In genomic region chr15:83037755-83038483, GRCm38 (mm10) we compare ENCODE assay signal across 8 mouse cellular contexts. TPM values are rescaled to one million over a fixed set of nuclear protein-coding genes. Genes with fewer than 3 reads are reported as not detected.
DNase-seq lines count a peak whose midpoint lies in the region; ATAC-seq and TF ChIP-seq lines count a peak whose summit lies in the region.

No protein-coding gene starts in this region.

- TF ChIP-seq POLR2A in CH12.LX (IDR thresholded peaks at IDR 0.05; ENCODE audit: low read depth, low read length), result no peak; the same call in 1 of the 2 replicates
- TF ChIP-seq POLR2A in bone marrow macrophage, adult 2 months (IDR thresholded peaks at IDR 0.05; ENCODE audit: borderline replicate concordance, low read depth, low read length), result no peak
- no peak for TF ChIP-seq POLR2A in lung, adult 2 months (IDR thresholded peaks at IDR 0.05; ENCODE audit: borderline replicate concordance, extremely low read depth, low read depth, low read length)

- TF ChIP-seq EP300 in CH12.LX (IDR thresholded peaks at IDR 0.05; ENCODE audit: low read length), result peak; percentile 72; the same call in 1 of the 2 replicates

- TF ChIP-seq CTCF in CH12.LX (conservative IDR thresholded peaks at IDR 0.05 in 1 of 2, IDR thresholded peaks at IDR 0.05 in 1 of 2; ENCODE audit: low read depth in 2 of 2, low read length in 2 of 2), result peak; percentile 77 to 98
- peak; percentile 97 for TF ChIP-seq CTCF in bone marrow macrophage, adult 2 months (IDR thresholded peaks at IDR 0.05; ENCODE audit: low read depth, low read length)
- TF ChIP-seq CTCF in lung, adult 2 months (IDR thresholded peaks at IDR 0.05; ENCODE audit: insufficient read depth, low read length), result peak; percentile 96

- no peak overlapping the region for H3K4me3 ChIP-seq in CH12.LX (replicated peaks in 1 of 3; ENCODE audit: low read depth in 2 of 3, low read length in 2 of 3, poor library complexity in 1 of 3)
- no peak overlapping the region for H3K4me3 ChIP-seq in bone marrow macrophage, adult 2 months (ENCODE audit: insufficient read depth, low read length)
- no peak overlapping the region for H3K4me3 ChIP-seq in heart, embryonic 12.5 days
- H3K4me3 ChIP-seq in lung, adult 2 months (replicated peaks; ENCODE audit: extremely low read depth, low read depth, low read length), result no peak overlapping the region

- H3K27me3 ChIP-seq in CH12.LX (replicated peaks), result peaks cover 2% of the 10 kb centered on the region
- peaks cover 31% of the 10 kb centered on the region for H3K27me3 ChIP-seq in heart, embryonic 12.5 days (replicated peaks)

- H3K9me3 ChIP-seq in CH12.LX (replicated peaks; ENCODE audit: low read length), result no peaks in the 10 kb centered on the region
- H3K9me3 ChIP-seq in heart, embryonic 12.5 days (replicated peaks), result no peaks in the 10 kb centered on the region

- peak overlapping the region; percentile 86 for H3K27ac ChIP-seq in CH12.LX (ENCODE audit: insufficient read depth, low read depth)
- peak overlapping the region; percentile 18; the same call in 1 of the 2 replicates for H3K27ac ChIP-seq in bone marrow macrophage, adult 2 months (ENCODE audit: insufficient read depth, low read depth, low read length)
- no peak overlapping the region for H3K27ac ChIP-seq in heart, embryonic 12.5 days (ENCODE audit: poor library complexity, severe bottlenecking)

- H3K79me2 ChIP-seq in CH12.LX (replicated peaks; ENCODE audit: control insufficient read depth, extremely low read depth, insufficient read depth, poor library complexity, severe bottlenecking), result no peaks in the 10 kb centered on the region

- ATAC-seq in erythroblast, adult 5-6 weeks (replicated peaks; ENCODE audit: low FRiP score, poor library complexity, severe bottlenecking), result peak; percentile 80
- ATAC-seq in heart, embryonic 12.5 days (ENCODE audit: insufficient number of reproducible peaks, low FRiP score), result peak; percentile 41

- H3K4me1 ChIP-seq in CH12.LX (ENCODE audit: control insufficient read depth in 1 of 2, insufficient read depth in 2 of 2), result peaks cover 21 to 69% of the 10 kb centered on the region in 2 experiments
- peaks cover 55% of the 10 kb centered on the region for H3K4me1 ChIP-seq in bone marrow macrophage, adult 2 months (ENCODE audit: control insufficient read depth, insufficient read depth, low read length)
- H3K4me1 ChIP-seq in heart, embryonic 12.5 days (replicated peaks), result peaks cover 58% of the 10 kb centered on the region
- H3K4me1 ChIP-seq in lung, adult 2 months (ENCODE audit: control insufficient read depth, insufficient read depth, low read length), result no peaks in the 10 kb centered on the region

- DNase-seq in CH12.LX (ENCODE audit: extremely low read depth), result peak; percentile 95
- DNase-seq in kidney, postnatal 36 days, result peak; percentile 91 to 97
- peak; percentile 93 for DNase-seq in lung, adult 2 months
- peak; percentile 83 for DNase-seq in retina, postnatal 1 day
- peak; percentile 95 for DNase-seq in thymus, postnatal 4 days

- in situ Hi-C loops in CH12.LX (cut with MboI; ENCODE audit: low pct_ligation_motif_present, low pct_unique_long_range_greater_than_20kb, low sequenced_read_pairs), result no loop called here

- 6% methylated on average over 8 of the region's 8 CpGs for WGBS in heart, embryonic 12.5 days
- 1% methylated on average over 8 of the region's 8 CpGs for WGBS in lung, adult 2 months

- no peaks in the 10 kb centered on the region for H3K36me3 ChIP-seq in CH12.LX (replicated peaks in 1 of 2; ENCODE audit: control insufficient read depth in 1 of 2, insufficient read depth in 1 of 2, low read length in 1 of 2)
- H3K36me3 ChIP-seq in heart, embryonic 12.5 days, result no peaks in the 10 kb centered on the region

- TF ChIP-seq RAD21 in CH12.LX (IDR thresholded peaks at IDR 0.05; ENCODE audit: low read depth, low read length), result peak; percentile 98

- H3K4me2 ChIP-seq in CH12.LX (ENCODE audit: insufficient read depth, low read depth, poor library complexity, severe bottlenecking), result peak overlapping the region; percentile 48
- H3K4me2 ChIP-seq in heart, embryonic 12.5 days, result no peak overlapping the region; the same call in 1 of the 2 replicates

- dilution Hi-C loops in CH12.LX (cut with MboI; ENCODE audit: extremely low pct_ligation_motif_present, extremely low pct_unique_long_range_greater_than_20kb, low sequenced_read_pairs), result no loop called here

- H3K9ac ChIP-seq in CH12.LX (ENCODE audit: insufficient read depth, low read depth), result no peak overlapping the region
- H3K9ac ChIP-seq in heart, embryonic 12.5 days, result no peak overlapping the region

TF ChIP-seq in CH12.LX, 34 proteins besides CTCF, POLR2A, EP300 and RAD21:
- TF ChIP-seq CHD2 (IDR thresholded peaks at IDR 0.05; ENCODE audit: low read length) (peak; percentile 15; the same call in 1 of the 2 replicates), RCOR1 (conservative IDR thresholded peaks at IDR 0.05; ENCODE audit: low read depth, low read length) (0 out of 2 replicates have a peak, but pooled peaks have one; percentile 13), TBP (conservative IDR thresholded peaks at IDR 0.05; ENCODE audit: low read depth, low read length) (0 out of 2 replicates have a peak, but pooled peaks have one; percentile 32), MEF2A (IDR thresholded peaks at IDR 0.05; ENCODE audit: borderline replicate concordance, low read depth, low read length) (peak; percentile 95), KAT2A (IDR thresholded peaks at IDR 0.05; ENCODE audit: insufficient replicate concordance, low read length) (no peak), TCF12 (IDR thresholded peaks at IDR 0.05; ENCODE audit: low read depth, low read length) (peak; percentile 86), GABPA (IDR thresholded peaks at IDR 0.05; ENCODE audit: insufficient replicate concordance, low read depth, low read length) (no peak), ZC3H11A (IDR thresholded peaks at IDR 0.05; ENCODE audit: low read depth, low read length) (peak; percentile 95), MAX (IDR thresholded peaks at IDR 0.05; ENCODE audit: low read length) (peak; percentile 22; the same call in 1 of the 2 replicates), USF1 (IDR thresholded peaks at IDR 0.05; ENCODE audit: low read depth, low read length) (no peak), JUN (IDR thresholded peaks at IDR 0.05; ENCODE audit: insufficient read depth, low read depth, low read length) (no peak; the same call in 1 of the 2 replicates), NRF1 (IDR thresholded peaks at IDR 0.05; ENCODE audit: low read depth, low read length) (peak; percentile 42; the same call in 1 of the 2 replicates), E2F4 (IDR thresholded peaks at IDR 0.05; ENCODE audit: insufficient replicate concordance, low read depth, low read length) (peak; percentile 60; the same call in 1 of the 2 replicates), SMC3 (IDR thresholded peaks at IDR 0.05; ENCODE audit: low read depth, low read length) (peak; percentile 99), MYC (IDR thresholded peaks at IDR 0.05; ENCODE audit: low read depth, low read length) (peak; percentile 69; the same call in 1 of the 2 replicates), HCFC1 (IDR thresholded peaks at IDR 0.05; ENCODE audit: low read depth, low read length) (no peak; the same call in 1 of the 2 replicates), SIN3A (IDR thresholded peaks at IDR 0.05; ENCODE audit: low read length) (peak; percentile 85), MAFK (IDR thresholded peaks at IDR 0.05; ENCODE audit: insufficient replicate concordance, low read length) (peak; percentile 90), ETS1 (conservative IDR thresholded peaks at IDR 0.05; ENCODE audit: low read depth, low read length) (peak; percentile 85), MXI1 (IDR thresholded peaks at IDR 0.05; ENCODE audit: low read depth, low read length) (peak; percentile 64), BHLHE40 (IDR thresholded peaks at IDR 0.05; ENCODE audit: low read depth, low read length) (peak; percentile 89), ZKSCAN1 (IDR thresholded peaks at IDR 0.05; ENCODE audit: borderline replicate concordance, low read depth, low read length) (no peak), IRF4 (IDR thresholded peaks at IDR 0.05; ENCODE audit: low read depth, low read length) (peak; percentile 81), ELF1 (IDR thresholded peaks at IDR 0.05; ENCODE audit: low read depth, low read length) (no peak), NELFE (IDR thresholded peaks at IDR 0.05; ENCODE audit: low read depth, low read length) (peak; percentile 47)

RNA-seq across cellular contexts. Expression of gene Nfam1, which starts 4.8 kb away (rescaled TPM):
- total RNA-seq in CH12.LX (2012; rRNA removed) (0.04 and 0.25 TPM in 2 replicates), CH12.LX (2014; rRNA removed) (0.20 and 0.23 TPM in 2 replicates)
- polyA plus RNA-seq in CH12.LX (2012; ENCODE audit: insufficient read length, low read depth), result 0.74 and 0.81 TPM in 2 replicates
- polyA plus RNA-seq in bone marrow macrophage, adult 2 months (2012; ENCODE audit: insufficient read depth, insufficient read length, missing spikeins), result 242 and 254 TPM in 2 replicates
- total RNA-seq in erythroblast, adult 5-6 weeks (2015; ENCODE audit: low replicate concordance), result 26.3 and 27.6 TPM in 2 replicates
- total RNA-seq in erythroblast, adult 5-6 weeks (2017; ENCODE audit: low replicate concordance), result 18.4 and 30.1 TPM in 2 replicates
- 1.7 and 1.9 TPM in 2 replicates for polyA plus RNA-seq in heart, embryonic 12.5 days (2016; fragmentation: Nextera tagmentation; extraction: Ambion mirVana)
- 13.7 and 19.3 TPM in 2 replicates for polyA plus RNA-seq in lung, adult 2 months (2012; rRNA removed)

RNA-seq across cellular contexts. Expression of gene Tcf20, which starts 50.2 kb away (rescaled TPM):
- total RNA-seq in CH12.LX (2012; rRNA removed), result 47.2 and 49.2 TPM in 2 replicates
- 26.0 and 27.0 TPM in 2 replicates for total RNA-seq in CH12.LX (2014; rRNA removed)
- polyA plus RNA-seq in CH12.LX (2012; ENCODE audit: insufficient read length, low read depth), result 28.5 and 29.0 TPM in 2 replicates
- 20.1 and 21.4 TPM in 2 replicates for polyA plus RNA-seq in bone marrow macrophage, adult 2 months (2012; ENCODE audit: insufficient read depth, insufficient read length, missing spikeins)
- 20.5 and 22.1 TPM in 2 replicates for total RNA-seq in erythroblast, adult 5-6 weeks (2015; ENCODE audit: low replicate concordance)
- 37.1 and 43.8 TPM in 2 replicates for total RNA-seq in erythroblast, adult 5-6 weeks (2017; ENCODE audit: low replicate concordance)
- polyA plus RNA-seq in heart, embryonic 12.5 days (2016; fragmentation: Nextera tagmentation; extraction: Ambion mirVana), result 5.4 and 6.4 TPM in 2 replicates
- polyA plus RNA-seq in lung, adult 2 months (2012; rRNA removed), result 12.6 and 16.8 TPM in 2 replicates

RNA-seq across cellular contexts. Expression of gene Serhl, which starts 51.4 kb away (rescaled TPM):
- total RNA-seq in CH12.LX (2012; rRNA removed) (48.8 and 59.5 TPM in 2 replicates), CH12.LX (2014; rRNA removed) (123 and 129 TPM in 2 replicates)
- polyA plus RNA-seq in CH12.LX (2012; ENCODE audit: insufficient read length, low read depth), result 52.0 and 57.6 TPM in 2 replicates
- 36.2 and 40.8 TPM in 2 replicates for polyA plus RNA-seq in bone marrow macrophage, adult 2 months (2012; ENCODE audit: insufficient read depth, insufficient read length, missing spikeins)
- total RNA-seq in erythroblast, adult 5-6 weeks (2015; ENCODE audit: low replicate concordance), result 14.2 and 18.3 TPM in 2 replicates
- total RNA-seq in erythroblast, adult 5-6 weeks (2017; ENCODE audit: low replicate concordance), result 7.0 and 19.4 TPM in 2 replicates
- polyA plus RNA-seq in heart, embryonic 12.5 days (2016; fragmentation: Nextera tagmentation; extraction: Ambion mirVana), result 58.9 and 68.8 TPM in 2 replicates
- 38.6 and 43.5 TPM in 2 replicates for polyA plus RNA-seq in lung, adult 2 months (2012; rRNA removed)

Comparison
In these comparisons a context has a peak if more than half of its experiments do, and no peak if none do; other contexts are left out.
1. RNA of gene Nfam1, which starts 4.8 kb away (polyA plus RNA-seq): 242 to 254 TPM in bone marrow macrophage, adult 2 months; 13.7 to 19.3 TPM in lung, adult 2 months, 1.7 to 1.9 TPM in heart, embryonic 12.5 days and 0.74 to 0.81 TPM in CH12.LX; every median in the first group is over 10 times any median in the second.
2. Peak in every context shown above with its lines, with median percentiles within 50 percentile points of each other: DNase-seq and CTCF ChIP-seq.